33 mouse cellular contexts compared by ENCODE assay signal in genomic region chr9:39909939-39910338, GRCm38 (mm10). TPM values are rescaled to one million over a fixed set of nuclear protein-coding genes. Genes with fewer than 3 reads are reported as not detected.
DNase-seq lines count a peak whose midpoint lies in the region; ATAC-seq and TF ChIP-seq lines count a peak whose summit lies in the region.
"Had no signal": no experiment of that assay in that cellular context is flagged by ENCODE, and none has a peak within 500 bp of the region (broad histone marks: within the 10 kb centered on the region; RNA-seq: fewer than 3 reads in every experiment).

No protein-coding gene starts in this region.

- H3K27me3 ChIP-seq in G1E (ENCODE audit: insufficient read depth, low read length): no peaks in the 10 kb centered on the region
- H3K27me3 ChIP-seq: embryonic facial prominence, embryonic 15.5 days; forebrain, embryonic 15.5 days; hindbrain, embryonic 13.5 days had no signal

- H3K36me3 ChIP-seq in G1E (replicated peaks) (no peaks in the 10 kb centered on the region), macrophage (ENCODE audit: inconsistent target) (no peaks in the 10 kb centered on the region)
- H3K36me3 ChIP-seq: embryonic facial prominence, embryonic 15.5 days; forebrain, embryonic 15.5 days; heart, embryonic 10.5 days; hindbrain, embryonic 13.5 days had no signal

- H3K79me2 ChIP-seq in macrophage (ENCODE audit: inconsistent target): no peaks in the 10 kb centered on the region

- intact Hi-C loops in left cerebral cortex, postnatal 14 days (cut with DNase I): no loop called here

- peak; percentile 15; the same call in 1 of the 2 replicates for ATAC-seq in G1E (ENCODE audit: extremely low read depth, insufficient number of reproducible peaks, low FRiP score, poor library complexity, severe bottlenecking)
- peak; percentile 86 for ATAC-seq in neutrophil, adult 5-6 weeks (ENCODE audit: extremely low read depth, insufficient number of reproducible peaks, low FRiP score, poor library complexity, severe bottlenecking)
- ATAC-seq: activated CD4-positive, CD25-positive, alpha-beta regulatory T cell, adult 4 months; CD4-positive, CD25-positive, alpha-beta regulatory T cell, adult 4 months; forebrain, embryonic 15.5 days; hindbrain, postnatal 0 days; Patski had no signal

- TF ChIP-seq CTCF in G1E (IDR thresholded peaks at IDR 0.05; ENCODE audit: low read depth, low read length): no peak
- no peak for TF ChIP-seq CTCF in bone marrow macrophage, adult 2 months (IDR thresholded peaks at IDR 0.05; ENCODE audit: low read depth, low read length)

- 25% methylated on average over 3 of the region's 3 CpGs for WGBS in macrophage (ENCODE audit: missing documents)

- H3K4me3 ChIP-seq in G1E (ENCODE audit: low read depth, low read length) (no peak overlapping the region), macrophage (ENCODE audit: inconsistent target) (no peak overlapping the region)
- no peak overlapping the region for H3K4me3 ChIP-seq in bone marrow macrophage, adult 2 months (ENCODE audit: insufficient read depth, low read length)
- H3K4me3 ChIP-seq: embryonic facial prominence, embryonic 15.5 days; erythroblast, embryonic 14.5 days; forebrain, embryonic 15.5 days; heart, embryonic 10.5 days; hindbrain, embryonic 13.5 days had no signal

- peak overlapping the region; percentile 92 for H3K27ac ChIP-seq in bone marrow macrophage, adult 2 months (ENCODE audit: insufficient read depth, low read depth, low read length)
- peak overlapping the region; percentile 60 for H3K27ac ChIP-seq in macrophage
- H3K27ac ChIP-seq: embryonic facial prominence, embryonic 15.5 days; forebrain, embryonic 15.5 days; heart, embryonic 10.5 days; hindbrain, embryonic 13.5 days; hindbrain, postnatal 0 days had no signal

- H3K4me1 ChIP-seq in G1E (ENCODE audit: insufficient read depth, low read depth, low read length): peaks cover 3% of the 10 kb centered on the region
- H3K4me1 ChIP-seq in bone marrow macrophage, adult 2 months (ENCODE audit: control insufficient read depth, insufficient read depth, low read length): peaks cover 16% of the 10 kb centered on the region
- H3K4me1 ChIP-seq: embryonic facial prominence, embryonic 15.5 days; forebrain, embryonic 15.5 days; heart, embryonic 10.5 days; hindbrain, embryonic 13.5 days had no signal

- H3K9me3 ChIP-seq in G1E (replicated peaks): no peaks in the 10 kb centered on the region
- H3K9me3 ChIP-seq: embryonic facial prominence, embryonic 15.5 days; forebrain, embryonic 15.5 days; heart, embryonic 10.5 days; hindbrain, embryonic 13.5 days had no signal

- DNase-seq in G1E (ENCODE audit: low spot score): no peak
- no peak for DNase-seq in left cerebral cortex, adult 11 months (ENCODE audit: low spot score)
- no peak for DNase-seq in cerebellum, adult 9-10 months
- DNase-seq in left cerebral cortex, postnatal 14 days (ENCODE audit: low spot score in 2 of 2): no peak
- DNase-seq: adrenal gland, adult 8-10 months; adrenal gland, postnatal 36 days; B cell, adult 2 months; cerebellum, adult 11 months; cerebellum, adult 8-10 months; cerebellum, postnatal 36 days; embryo, embryonic 11 days; gastrocnemius, postnatal 36 days; heart, adult 18-20 months; heart, postnatal 10 days; heart, postnatal 4 days had no signal

- no peak for TF ChIP-seq POLR2A in bone marrow macrophage, adult 2 months (IDR thresholded peaks at IDR 0.05; ENCODE audit: borderline replicate concordance, low read depth, low read length)

RNA-seq across cellular contexts. Expression of gene Olfr229, which starts 2.8 kb away (rescaled TPM):
- total RNA-seq in G1E (2014; fragmentation: Nextera tagmentation): not detected in 2 replicates
- total RNA-seq in G1E (2017): 0.16 TPM in 1 of 2 replicates, not detected in the other
- polyA plus RNA-seq in G1E (2012): not detected in 2 replicates
- not detected in 2 replicates for polyA plus RNA-seq in bone marrow macrophage, adult 2 months (2012; ENCODE audit: insufficient read depth, insufficient read length, missing spikeins)
- total RNA-seq in macrophage (2018; cell fraction: chromatin; rRNA removed): not detected
- total RNA-seq in macrophage (2018; cell fraction: cytosol; rRNA removed): not detected
- total RNA-seq in macrophage (2018; cell fraction: nucleus; rRNA removed): not detected
- polyA plus RNA-seq in macrophage (2018): not detected in 3 replicates
- not detected in 2 replicates for total RNA-seq in neutrophil, adult 5-6 weeks (2017)
- total RNA-seq in left cerebral cortex, postnatal 14 days (2021): not detected
- total RNA-seq: adrenal gland, adult 8-10 months; adrenal gland, postnatal 36 days; gastrocnemius, adult 8-10 months; gastrocnemius, postnatal 36 days; heart, adult 18-20 months; heart, postnatal 10 days; heart, postnatal 4 days; hindbrain, postnatal 0 days had no signal
- polyA plus RNA-seq: activated CD4-positive, CD25-positive, alpha-beta regulatory T cell, adult 4 months; brain, embryonic 14.5 days; CD4-positive, CD25-positive, alpha-beta regulatory T cell, adult 4 months; embryonic facial prominence, embryonic 11.5 days; embryonic facial prominence, embryonic 15.5 days; erythroblast, embryonic 14.5 days; forebrain, embryonic 11.5 days; forebrain, embryonic 15.5 days; heart, embryonic 10.5 days; heart, embryonic 14.5 days; hindbrain, embryonic 13.5 days; hindbrain, postnatal 0 days; intestine, embryonic 14.5 days; Patski had no signal

RNA-seq across cellular contexts. Expression of gene Olfr974, which starts 27.4 kb away (rescaled TPM):
- total RNA-seq in G1E (2014; fragmentation: Nextera tagmentation): not detected in 2 replicates
- not detected in 2 replicates for total RNA-seq in G1E (2017)
- not detected in 2 replicates for polyA plus RNA-seq in G1E (2012)
- polyA plus RNA-seq in bone marrow macrophage, adult 2 months (2012; ENCODE audit: insufficient read depth, insufficient read length, missing spikeins): not detected in 2 replicates
- not detected for total RNA-seq in macrophage (2018; cell fraction: chromatin; rRNA removed)
- total RNA-seq in macrophage (2018; cell fraction: cytosol; rRNA removed): not detected
- total RNA-seq in macrophage (2018; cell fraction: nucleus; rRNA removed): not detected
- polyA plus RNA-seq in macrophage (2018): not detected in 3 replicates
- total RNA-seq in neutrophil, adult 5-6 weeks (2017): 0.12 TPM in 1 of 2 replicates, not detected in the other
- total RNA-seq in left cerebral cortex, postnatal 14 days (2021): not detected
- total RNA-seq: adrenal gland, adult 8-10 months; adrenal gland, postnatal 36 days; gastrocnemius, adult 8-10 months; gastrocnemius, postnatal 36 days; heart, adult 18-20 months; heart, postnatal 10 days; heart, postnatal 4 days; hindbrain, postnatal 0 days had no signal
- polyA plus RNA-seq: brain, embryonic 14.5 days; embryonic facial prominence, embryonic 11.5 days; erythroblast, embryonic 14.5 days; forebrain, embryonic 11.5 days; forebrain, embryonic 15.5 days; heart, embryonic 10.5 days; heart, embryonic 14.5 days; hindbrain, embryonic 13.5 days; hindbrain, postnatal 0 days; intestine, embryonic 14.5 days; Patski had no signal

RNA-seq across cellular contexts. Expression of gene Olfr975, which starts 41.9 kb away (rescaled TPM):
- total RNA-seq in G1E (2014; fragmentation: Nextera tagmentation) (0.38 TPM in 1 of 2 replicates, not detected in the other), G1E (2017) (0.22 and 0.29 TPM in 2 replicates)
- polyA plus RNA-seq in G1E (2012) (not detected in 2 replicates), macrophage (2018) (not detected in 3 replicates)
- polyA plus RNA-seq in bone marrow macrophage, adult 2 months (2012; ENCODE audit: insufficient read depth, insufficient read length, missing spikeins): not detected in 2 replicates
- not detected for total RNA-seq in macrophage (2018; cell fraction: chromatin; rRNA removed)
- not detected for total RNA-seq in macrophage (2018; cell fraction: cytosol; rRNA removed)
- total RNA-seq in macrophage (2018; cell fraction: nucleus; rRNA removed): not detected
- total RNA-seq in neutrophil, adult 5-6 weeks (2017): not detected in 2 replicates
- total RNA-seq in left cerebral cortex, postnatal 14 days (2021): not detected
- total RNA-seq: adrenal gland, adult 8-10 months; adrenal gland, postnatal 36 days; gastrocnemius, adult 8-10 months; gastrocnemius, postnatal 36 days; heart, adult 18-20 months; heart, postnatal 10 days; heart, postnatal 4 days; hindbrain, postnatal 0 days had no signal
- polyA plus RNA-seq: activated CD4-positive, CD25-positive, alpha-beta regulatory T cell, adult 4 months; CD4-positive, CD25-positive, alpha-beta regulatory T cell, adult 4 months; embryonic facial prominence, embryonic 11.5 days; erythroblast, embryonic 14.5 days; forebrain, embryonic 11.5 days; forebrain, embryonic 15.5 days; heart, embryonic 10.5 days; heart, embryonic 14.5 days; hindbrain, embryonic 13.5 days; intestine, embryonic 14.5 days; Patski had no signal

RNA-seq across cellular contexts. Expression of gene Olfr972, which starts 43.7 kb away (rescaled TPM):
- total RNA-seq in G1E (2014; fragmentation: Nextera tagmentation): not detected in 2 replicates
- 0.44 TPM in 1 of 2 replicates, not detected in the other for total RNA-seq in G1E (2017)
- not detected in 2 replicates for polyA plus RNA-seq in G1E (2012)
- polyA plus RNA-seq in bone marrow macrophage, adult 2 months (2012; ENCODE audit: insufficient read depth, insufficient read length, missing spikeins): not detected in 2 replicates
- not detected for total RNA-seq in macrophage (2018; cell fraction: chromatin; rRNA removed)
- not detected for total RNA-seq in macrophage (2018; cell fraction: cytosol; rRNA removed)
- not detected for total RNA-seq in macrophage (2018; cell fraction: nucleus; rRNA removed)
- not detected in 3 replicates for polyA plus RNA-seq in macrophage (2018)
- total RNA-seq in neutrophil, adult 5-6 weeks (2017): not detected in 2 replicates
- not detected for total RNA-seq in left cerebral cortex, postnatal 14 days (2021)
- total RNA-seq: adrenal gland, adult 8-10 months; adrenal gland, postnatal 36 days; gastrocnemius, adult 8-10 months; gastrocnemius, postnatal 36 days; heart, adult 18-20 months; heart, postnatal 10 days; heart, postnatal 4 days; hindbrain, postnatal 0 days had no signal
- polyA plus RNA-seq: activated CD4-positive, CD25-positive, alpha-beta regulatory T cell, adult 4 months; brain, embryonic 14.5 days; CD4-positive, CD25-positive, alpha-beta regulatory T cell, adult 4 months; embryonic facial prominence, embryonic 11.5 days; erythroblast, embryonic 14.5 days; forebrain, embryonic 11.5 days; forebrain, embryonic 15.5 days; heart, embryonic 10.5 days; heart, embryonic 14.5 days; hindbrain, embryonic 13.5 days; hindbrain, postnatal 0 days; intestine, embryonic 14.5 days; Patski had no signal

RNA-seq across cellular contexts. Expression of gene Olfr976, which starts 51.0 kb away (rescaled TPM):
- not detected in 2 replicates for total RNA-seq in G1E (2014; fragmentation: Nextera tagmentation)
- total RNA-seq in G1E (2017): not detected in 2 replicates
- not detected in 2 replicates for polyA plus RNA-seq in G1E (2012)
- not detected in 2 replicates for polyA plus RNA-seq in bone marrow macrophage, adult 2 months (2012; ENCODE audit: insufficient read depth, insufficient read length, missing spikeins)
- total RNA-seq in macrophage (2018; cell fraction: chromatin; rRNA removed): not detected
- not detected for total RNA-seq in macrophage (2018; cell fraction: cytosol; rRNA removed)
- not detected for total RNA-seq in macrophage (2018; cell fraction: nucleus; rRNA removed)
- polyA plus RNA-seq in macrophage (2018): not detected in 3 replicates
- total RNA-seq in neutrophil, adult 5-6 weeks (2017): not detected in 2 replicates
- not detected for total RNA-seq in left cerebral cortex, postnatal 14 days (2021)
- total RNA-seq: adrenal gland, adult 8-10 months; adrenal gland, postnatal 36 days; gastrocnemius, adult 8-10 months; gastrocnemius, postnatal 36 days; heart, adult 18-20 months; heart, postnatal 10 days; heart, postnatal 4 days; hindbrain, postnatal 0 days had no signal
- polyA plus RNA-seq: activated CD4-positive, CD25-positive, alpha-beta regulatory T cell, adult 4 months; brain, embryonic 14.5 days; CD4-positive, CD25-positive, alpha-beta regulatory T cell, adult 4 months; embryonic facial prominence, embryonic 11.5 days; erythroblast, embryonic 14.5 days; forebrain, embryonic 11.5 days; forebrain, embryonic 15.5 days; heart, embryonic 10.5 days; heart, embryonic 14.5 days; hindbrain, embryonic 13.5 days; hindbrain, postnatal 0 days; intestine, embryonic 14.5 days; Patski had no signal
